Mouse (Mus musculus): ENCODE measurements at regions not wholly inside any gene's neighbourhood (a gene's known extent, or its start where the extent isn't known, plus 50 kb on each side); places are given as distances from the start of the nearest gene placed in this dataset.
"Not testable (repeated sequence)": the region's sequence is repeated elsewhere in the genome, so short reads cannot be mapped to it uniquely, and the experiment has no call there.

DNA sequence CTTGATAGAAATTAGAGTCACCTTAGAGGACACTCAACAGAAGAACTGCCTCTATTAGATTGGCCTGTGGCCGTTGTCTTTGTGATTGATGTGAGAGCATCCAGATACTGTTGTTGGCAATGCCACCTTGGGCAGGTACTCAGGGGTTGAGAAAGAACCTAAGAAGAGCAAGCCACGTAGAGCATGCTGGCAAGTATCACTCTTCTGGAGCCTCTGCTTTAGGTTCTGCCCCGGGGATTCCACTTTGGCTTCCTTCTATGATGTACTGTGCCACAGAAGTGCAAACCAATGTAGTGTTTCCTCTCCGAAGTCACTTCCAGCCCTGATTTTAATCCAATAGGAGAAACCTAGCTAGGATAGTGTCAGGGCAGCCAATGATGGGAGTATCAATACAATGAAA lies 98.3 kb upstream of the Fam84a start:
- no peak for DNase-seq (ENCODE audit: low spot score)

DNA sequence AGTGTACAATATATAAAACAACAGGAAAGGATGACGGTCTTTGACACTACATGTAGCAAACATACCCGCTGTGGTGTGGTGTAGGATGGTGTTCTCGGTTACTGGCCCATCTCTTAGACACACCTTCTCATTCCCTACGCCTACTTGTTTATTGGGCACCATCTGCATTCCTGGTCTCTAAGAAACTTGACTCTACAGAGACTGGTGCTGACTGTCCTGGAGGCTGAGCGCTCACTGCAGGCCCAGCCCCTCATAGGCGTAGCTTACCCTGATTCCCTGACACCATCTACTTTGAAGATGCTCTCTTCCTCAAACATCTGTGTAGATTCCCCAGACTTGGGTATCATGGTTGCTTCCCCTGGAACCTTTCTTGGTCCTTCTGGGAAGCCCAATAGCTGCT lies 90.9 kb upstream of the Fam84a start:
- DNase-seq (ENCODE audit: low spot score) = not testable (repeated sequence)

DNA sequence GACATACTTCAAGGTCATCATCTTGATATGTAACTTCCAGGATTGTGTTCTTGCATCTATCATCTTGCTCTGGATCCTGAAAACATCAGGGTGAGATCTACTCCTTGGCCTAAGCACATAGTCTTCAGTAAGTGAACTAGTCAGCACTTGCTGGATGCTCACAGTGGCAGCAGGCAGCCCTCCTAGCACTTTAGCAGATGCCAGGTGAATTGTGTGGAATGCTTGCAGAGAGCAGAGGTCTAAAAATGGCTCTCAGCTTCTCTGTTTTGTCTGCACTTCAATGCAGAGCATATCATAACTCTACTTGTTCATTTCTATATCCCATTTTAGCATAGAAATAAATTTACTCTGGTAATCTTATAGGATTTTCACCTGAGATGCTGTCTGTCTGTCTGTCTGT lies 85.8 kb upstream of the Fam84a start:
- no peak for DNase-seq (ENCODE audit: low spot score)

DNA sequence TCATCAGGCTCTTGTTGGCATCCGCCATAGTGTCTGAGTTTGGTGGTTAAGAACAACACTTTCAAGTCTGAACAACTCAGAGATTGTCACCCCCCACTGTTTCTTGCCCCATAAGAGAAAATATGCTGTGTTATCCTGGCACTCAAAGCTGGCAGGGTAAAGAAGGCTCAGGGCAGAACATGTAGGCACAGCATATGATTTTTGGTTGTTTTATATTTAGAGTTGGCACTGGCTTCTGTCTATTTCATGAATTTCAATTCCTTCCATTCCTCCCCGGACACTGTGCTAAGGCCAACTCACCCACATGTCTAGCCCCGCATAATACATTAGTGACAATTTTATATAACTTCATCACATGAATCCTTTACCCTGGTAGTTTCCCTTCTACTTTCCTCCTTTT lies 83.5 kb upstream of the Fam84a start:
- DNase-seq (ENCODE audit: low spot score) = no peak

DNA sequence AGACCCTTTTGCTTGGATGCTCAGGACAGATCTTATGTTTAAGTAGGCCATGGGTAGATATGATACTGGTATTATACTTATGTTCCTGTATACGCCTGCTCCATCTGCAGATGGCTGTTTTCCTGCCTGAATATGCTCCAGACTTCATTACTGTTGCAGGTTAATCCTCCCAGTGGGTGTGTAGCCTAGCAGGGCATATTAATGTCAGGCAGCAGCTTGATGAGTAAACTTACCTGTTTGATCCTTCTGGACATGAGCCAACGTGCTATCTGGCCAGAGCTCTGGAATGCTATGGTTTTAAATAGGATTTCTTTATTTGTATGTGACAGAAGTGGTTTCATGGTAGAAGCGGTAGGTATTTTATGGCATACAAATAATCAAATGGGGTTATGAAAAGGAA lies 60.8 kb upstream of the Fam84a start:
- DNase-seq (ENCODE audit: low spot score) = no peak

DNA sequence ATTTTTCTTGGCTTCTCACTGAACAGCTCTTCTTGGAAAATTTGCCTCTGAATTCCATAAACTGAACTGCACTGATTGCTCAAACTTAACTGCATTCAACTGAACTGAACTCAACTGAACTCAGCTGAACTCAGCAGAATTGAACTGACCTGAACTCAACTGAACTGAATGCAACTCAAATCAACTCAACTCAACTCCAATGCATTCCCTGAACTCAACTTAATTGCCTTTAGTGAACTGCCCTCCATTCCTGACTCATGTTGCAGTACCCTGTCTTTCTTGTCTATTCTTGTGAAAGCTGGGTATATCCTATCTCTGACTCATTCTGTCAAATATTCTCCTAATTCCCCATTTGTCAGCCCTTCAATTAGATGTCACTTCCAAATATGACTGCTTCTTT lies 58.0 kb upstream of the Fam84a start:
- no peak for DNase-seq (ENCODE audit: low spot score)

DNA sequence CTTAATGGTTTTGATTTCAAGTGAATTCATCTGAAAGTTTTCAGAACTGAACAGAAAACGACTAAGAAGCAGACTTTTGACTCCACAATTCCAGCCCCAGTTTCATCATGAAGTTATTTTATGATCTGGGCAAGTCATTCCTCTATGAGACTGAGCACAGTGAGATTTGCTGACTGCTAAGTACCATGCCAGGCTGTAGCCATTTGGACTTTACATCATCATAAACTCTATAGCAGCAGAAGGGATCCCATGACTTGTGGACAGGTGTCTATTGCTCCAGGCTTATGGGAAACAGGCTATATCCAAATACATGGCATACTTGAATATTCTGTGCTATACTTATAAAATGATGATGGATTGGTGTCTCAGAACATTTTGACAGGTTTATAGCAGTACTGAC lies 55.4 kb upstream of the Fam84a start:
- no peak for DNase-seq (ENCODE audit: low spot score)

DNA sequence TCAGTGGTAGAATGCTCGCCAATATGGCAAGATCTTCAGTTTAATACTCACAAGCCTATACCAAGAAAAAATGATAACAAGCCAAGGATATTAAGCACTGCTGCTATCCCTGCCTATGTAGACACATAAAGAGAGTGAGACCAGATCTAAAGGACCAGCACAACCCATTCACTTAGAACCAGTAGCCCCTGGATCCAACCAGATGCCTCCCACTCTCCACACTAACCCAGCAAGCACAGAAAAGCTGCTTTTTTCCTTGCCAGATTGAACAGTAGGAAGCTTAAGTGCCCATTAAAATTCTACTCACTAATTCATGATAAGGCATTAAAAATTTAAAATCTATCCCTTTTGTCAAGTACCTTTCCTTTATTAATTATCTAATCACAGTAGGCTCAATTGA lies 52.6 kb upstream of the Fam84a start:
- DNase-seq (ENCODE audit: low spot score) = no peak

Measured in testis, postnatal 14 days (tissue).